ENCODE assay signal across 9 mouse cellular contexts in genomic region chr6:59020346-59020745, GRCm38 (mm10). TPM values are rescaled to one million over a fixed set of nuclear protein-coding genes. Genes with fewer than 3 reads are reported as not detected.
DNase-seq lines count a peak whose midpoint lies in the region; ATAC-seq and TF ChIP-seq lines count a peak whose summit lies in the region.
"Had no signal": no experiment of that assay in that cellular context is flagged by ENCODE, and none has a peak within 500 bp of the region (broad histone marks: within the 10 kb centered on the region; RNA-seq: fewer than 3 reads in every experiment).

No protein-coding gene starts in this region.

- H3K27ac ChIP-seq in left cerebral cortex, adult 2 months: no peak overlapping the region
- H3K27ac ChIP-seq: embryonic facial prominence, embryonic 12.5 days; limb, embryonic 13.5 days had no signal

- intact Hi-C loops in left cerebral cortex, adult 2 months (cut with DNase I): loop anchor here (1.0 to 5.0 kb wide), 2 partner anchors 88 to 160 kb away; no protein-coding TSS in a partner anchor

- no peak overlapping the region for H3K4me3 ChIP-seq in left cerebral cortex, adult 2 months
- H3K4me3 ChIP-seq: embryonic facial prominence, embryonic 12.5 days; limb, embryonic 13.5 days had no signal

- 0 out of 2 replicates have a peak, but pooled peaks have one; percentile 45 for ATAC-seq in granulocyte monocyte progenitor cell, adult 5-6 weeks (replicated peaks; ENCODE audit: poor library complexity, severe bottlenecking)

- no peak for DNase-seq in left cerebral cortex, adult 2 months (ENCODE audit: extremely low spot score in 1 of 2, low spot score in 2 of 2)
- DNase-seq in left cerebral cortex, adult 11 months (ENCODE audit: low spot score): no peak
- peak; percentile 64 for DNase-seq in adrenal gland, adult 2 months
- peak; percentile 5 for DNase-seq in mesoderm, embryonic 11.5 days (ENCODE audit: low read depth, low spot score)
- DNase-seq in cerebellum, postnatal 4 days (ENCODE audit: low spot score in 2 of 2): no peak
- DNase-seq in cerebellum, adult 11 months: no peak

- peak; percentile 55 for TF ChIP-seq CTCF in left cerebral cortex, adult 2 months (IDR thresholded peaks at IDR 0.05)

RNA-seq across cellular contexts. Expression of gene Fam13a, which starts 4.0 kb away (rescaled TPM):
- 10 to 100 TPM; 14.8 to 15.1 TPM for total RNA-seq in left cerebral cortex, adult 2 months (2021)
- total RNA-seq in adrenal gland, adult 2 months (2021): 10 to 100 TPM; 42.2 to 73.3 TPM
- 6.7 and 7.9 TPM in 2 replicates for polyA plus RNA-seq in adrenal gland, adult 2 months (2012; rRNA removed)
- total RNA-seq in granulocyte monocyte progenitor cell, adult 5-6 weeks (2014; fragmentation: Nextera tagmentation): 0.24 TPM in 1 of 2 replicates, not detected in the other
- not detected in 2 replicates for total RNA-seq in granulocyte monocyte progenitor cell, adult 5-6 weeks (2017)

Comparison
In these comparisons a context has a peak if more than half of its experiments do, and no peak if none do; other contexts are left out.
1. DNase-seq: peak in adrenal gland, adult 2 months (single experiment) and mesoderm, embryonic 11.5 days (single experiment); none in left cerebral cortex, adult 2 months (0 of 2), left cerebral cortex, adult 11 months (single experiment), cerebellum, postnatal 4 days (0 of 2) and cerebellum, adult 11 months (single experiment).
2. RNA of gene Fam13a, which starts 4.0 kb away (total RNA-seq): 42.2 to 73.3 TPM in adrenal gland, adult 2 months and 14.8 to 15.1 TPM in left cerebral cortex, adult 2 months; 0.24 TPM in granulocyte monocyte progenitor cell, adult 5-6 weeks; every median in the first group is over 10 times any median in the second.